Mouse (Mus musculus): ENCODE results near the gene Vmn1r137. TPM values are rescaled to one million over a fixed set of nuclear protein-coding genes. Genes with fewer than 3 reads are reported as not detected.
"Not testable (repeated sequence)": the region's sequence is repeated elsewhere in the genome, so short reads cannot be mapped to it uniquely, and the experiment has no call there.

Gene Vmn1r137
- total RNA-seq (2021) = not detected
- long read RNA-seq = 0 reads

GRCm38 (mm10) chr7:21994287-21994686 lies at the start of gene Vmn1r137:
Gene Vmn1r137 (plus strand): TSS chr7:21994587.
- DNase-seq (ENCODE audit: low spot score in 2 of 2) = not testable (repeated sequence)

- not testable (repeated sequence) for DNase-seq (ENCODE audit: low spot score in 2 of 2)
These were observed 34.4 kb downstream of the Vmn1r137 start, which contains the start of gene Vmn1r138 for GRCm38 (mm10) chr7:22028797-22029196. Gene Vmn1r138 (minus strand): TSS chr7:22028897.

Other genes starting within 250 kb of the Vmn1r137 start
- gene Gm4175, start 233.1 kb upstream of the Vmn1r137 start, total RNA-seq (2021) = not detected
- gene Gm4177, start 197.9 kb upstream of the Vmn1r137 start, total RNA-seq (2021) = not detected
- gene Vmn1r135, start 162.2 kb upstream of the Vmn1r137 start, total RNA-seq (2021) = not detected
- not detected for gene Gm5725, start 150.3 kb upstream of the Vmn1r137 start, total RNA-seq (2021)
- not detected for gene Gm5891, start 73.3 kb upstream of the Vmn1r137 start, total RNA-seq (2021)
- gene Vmn1r138, start 34.3 kb downstream of the Vmn1r137 start, total RNA-seq (2021) = not detected
- gene Gm6176, start 61.7 kb downstream of the Vmn1r137 start, total RNA-seq (2021) = not detected
- not detected for gene Vmn1r139, start 74.5 kb downstream of the Vmn1r137 start, total RNA-seq (2021)
- gene Gm16451, start 123.7 kb downstream of the Vmn1r137 start, total RNA-seq (2021) = not detected
- not detected for gene Gm10666, start 140.2 kb downstream of the Vmn1r137 start, total RNA-seq (2021)
- not detected for gene Vmn1r142, start 169.4 kb downstream of the Vmn1r137 start, total RNA-seq (2021)
- not detected for gene Vmn1r143, start 194.8 kb downstream of the Vmn1r137 start, total RNA-seq (2021)
- gene Gm8653, start 206.7 kb downstream of the Vmn1r137 start, total RNA-seq (2021) = not detected
- gene Gm8453, start 234.9 kb downstream of the Vmn1r137 start, total RNA-seq (2021) = not detected

All from layer of hippocampus, postnatal 10 days (tissue).